27 mouse cellular contexts compared by ENCODE assay signal in genomic region chr6:142990516-142990915, GRCm38 (mm10).
"Had no signal": no experiment of that assay in that cellular context is flagged by ENCODE, and none has a peak within 500 bp of the region (broad histone marks: within the 10 kb centered on the region; RNA-seq: fewer than 3 reads in every experiment).

No protein-coding gene starts in this region.

- H3K36me3 ChIP-seq: heart, embryonic 13.5 days; heart, embryonic 15.5 days; hindbrain, embryonic 13.5 days; hindbrain, embryonic 15.5 days; intestine, embryonic 15.5 days; kidney, embryonic 15.5 days; limb, embryonic 12.5 days; liver, embryonic 13.5 days; liver, embryonic 15.5 days had no signal

- H3K27ac ChIP-seq: heart, embryonic 13.5 days; heart, embryonic 15.5 days; hindbrain, embryonic 13.5 days; hindbrain, embryonic 15.5 days; hindbrain, postnatal 0 days; intestine, embryonic 15.5 days; kidney, embryonic 15.5 days; kidney, postnatal 0 days; limb, embryonic 12.5 days; liver, embryonic 13.5 days; liver, embryonic 15.5 days had no signal

- H3K4me1 ChIP-seq: liver, embryonic 13.5 days had no signal

- H3K27me3 ChIP-seq: heart, embryonic 13.5 days; heart, embryonic 15.5 days; hindbrain, embryonic 13.5 days; hindbrain, embryonic 15.5 days; intestine, embryonic 15.5 days; kidney, embryonic 15.5 days; limb, embryonic 12.5 days; liver, embryonic 13.5 days; liver, embryonic 15.5 days had no signal

- ATAC-seq: hindbrain, postnatal 0 days; intestine, embryonic 15.5 days had no signal

- H3K9me3 ChIP-seq: heart, embryonic 13.5 days; heart, embryonic 15.5 days; hindbrain, embryonic 13.5 days; hindbrain, embryonic 15.5 days; intestine, embryonic 15.5 days; kidney, embryonic 15.5 days; limb, embryonic 12.5 days; liver, embryonic 13.5 days; liver, embryonic 15.5 days had no signal

- DNase-seq: gastrocnemius, postnatal 14 days; gastrocnemius, postnatal 36 days; heart, adult 18-20 months; heart, postnatal 14 days; heart, postnatal 36 days; kidney, adult 11 months; kidney, adult 2 months; kidney, adult 9 months; kidney, postnatal 14 days; kidney, postnatal 36 days; layer of hippocampus, adult 9-11 months; layer of hippocampus, postnatal 36 days; left cerebral cortex, postnatal 4 days; liver; liver, embryonic 13.5 days had no signal

- H3K4me3 ChIP-seq: heart, embryonic 13.5 days; heart, embryonic 15.5 days; hindbrain, embryonic 13.5 days; hindbrain, embryonic 15.5 days; intestine, embryonic 15.5 days; kidney, embryonic 15.5 days; limb, embryonic 12.5 days; liver, embryonic 13.5 days; liver, embryonic 15.5 days had no signal

- H3K4me2 ChIP-seq: heart, embryonic 11.5 days; heart, embryonic 13.5 days; heart, embryonic 15.5 days; hindbrain, embryonic 13.5 days; hindbrain, embryonic 15.5 days; intestine, embryonic 15.5 days; kidney, embryonic 15.5 days; limb, embryonic 12.5 days; liver, embryonic 11.5 days; liver, embryonic 13.5 days; liver, embryonic 15.5 days had no signal

- H3K9ac ChIP-seq: heart, embryonic 13.5 days; heart, embryonic 15.5 days; hindbrain, embryonic 13.5 days; hindbrain, embryonic 15.5 days; intestine, embryonic 15.5 days; kidney, embryonic 15.5 days; limb, embryonic 12.5 days; liver, embryonic 13.5 days; liver, embryonic 15.5 days had no signal
